Comparison of ENCODE assay signal across 8 mouse cellular contexts in the genomic region with DNA sequence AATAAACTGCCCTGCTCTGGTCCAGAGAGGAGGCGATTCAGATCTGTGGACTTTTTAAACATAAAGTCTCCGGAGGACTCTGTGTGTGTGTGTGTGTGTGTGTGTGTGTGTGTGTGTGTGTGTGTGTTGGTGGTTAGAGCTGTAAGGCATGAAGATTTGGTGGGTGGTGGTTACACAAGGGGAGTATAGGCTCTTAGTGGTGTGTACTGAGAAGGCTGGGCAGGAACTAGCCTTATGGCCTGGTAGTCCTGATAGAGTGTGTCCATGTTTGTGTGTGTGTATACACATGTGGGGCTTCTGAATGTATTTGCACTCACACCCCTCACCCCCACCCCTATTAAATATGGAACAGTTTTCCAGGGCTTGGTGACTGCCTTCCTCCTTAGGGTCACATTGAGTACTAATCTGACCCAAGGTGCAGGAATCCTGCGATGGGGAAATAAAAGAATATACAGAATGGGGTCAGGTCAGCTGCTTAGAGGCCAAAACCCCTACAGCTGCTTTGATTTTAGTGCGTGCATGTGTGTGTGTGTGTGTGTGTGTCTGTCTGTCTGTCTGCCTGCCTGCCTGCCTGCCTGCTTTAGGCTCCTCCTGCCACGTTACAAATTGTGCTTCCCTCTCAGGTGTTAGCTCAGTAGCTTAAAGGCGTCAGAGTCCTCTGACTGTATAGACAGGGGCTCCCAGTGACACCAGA.
A peak's percentile ranks its signal among the peaks of the same experiment; 100 is the strongest.
DNase-seq lines count a peak whose midpoint lies in the region; ATAC-seq and TF ChIP-seq lines count a peak whose summit lies in the region.

No protein-coding gene starts in this region.

- ATAC-seq in hindbrain, postnatal 0 days, result no peak

- no peaks in the 10 kb centered on the region for H3K36me3 ChIP-seq in hindbrain, postnatal 0 days (ENCODE audit: insufficient read depth, low read length)
- no peaks in the 10 kb centered on the region for H3K36me3 ChIP-seq in midbrain, embryonic 10.5 days

- H3K4me1 ChIP-seq in hindbrain, postnatal 0 days (ENCODE audit: insufficient read depth, low read length), result no peaks in the 10 kb centered on the region
- H3K4me1 ChIP-seq in midbrain, embryonic 10.5 days, result peaks cover 82% of the 10 kb centered on the region

- peak overlapping the region; percentile 75 for H3K4me2 ChIP-seq in hindbrain, postnatal 0 days (ENCODE audit: low read depth, low read length)

- no peaks in the 10 kb centered on the region for H3K9me3 ChIP-seq in hindbrain, postnatal 0 days (ENCODE audit: low read length)
- no peaks in the 10 kb centered on the region for H3K9me3 ChIP-seq in midbrain, embryonic 10.5 days (replicated peaks)

- no peak for TF ChIP-seq CTCF in hindbrain, postnatal 0 days (IDR thresholded peaks at IDR 0.05; ENCODE audit: low read depth)

- WGBS in hindbrain, postnatal 0 days, result 43% methylated on average over 6 of the region's 6 CpGs
- 21% methylated on average over 6 of the region's 6 CpGs for WGBS in midbrain, embryonic 10.5 days

- DNase-seq in adrenal gland, adult (ENCODE audit: inconsistent age in 2 of 2, low spot score in 1 of 2), result peak; percentile 35 to 82
- DNase-seq in adrenal gland, postnatal 4 days (ENCODE audit: low spot score in 2 of 2), result no peak
- peak; percentile 25 for DNase-seq in embryo, embryonic 9.5 days (ENCODE audit: extremely low spot score)
- DNase-seq in hindbrain, postnatal 0 days (ENCODE audit: low spot score), result no peak
- DNase-seq in midbrain, embryonic 10.5 days (ENCODE audit: low spot score), result peak; percentile 26
- no peak for DNase-seq in thymus, postnatal 14 days
- no peak for DNase-seq in layer of hippocampus, adult 8-10 months (ENCODE audit: low spot score in 2 of 2)
- no peak for DNase-seq in cerebellum, adult 8-10 months

- peaks cover 17% of the 10 kb centered on the region for H3K27me3 ChIP-seq in hindbrain, postnatal 0 days (ENCODE audit: insufficient read depth, low read length)
- no peaks in the 10 kb centered on the region for H3K27me3 ChIP-seq in midbrain, embryonic 10.5 days (ENCODE audit: low read depth, poor library complexity, severe bottlenecking)

- no peak overlapping the region for H3K9ac ChIP-seq in hindbrain, postnatal 0 days (replicated peaks; ENCODE audit: low read length)

- H3K27ac ChIP-seq in hindbrain, postnatal 0 days, result peak overlapping the region; percentile 48
- H3K27ac ChIP-seq in midbrain, embryonic 10.5 days (replicated peaks), result peak overlapping the region; percentile 100

- H3K4me3 ChIP-seq in hindbrain, postnatal 0 days (ENCODE audit: low read length), result peak overlapping the region; percentile 79
- H3K4me3 ChIP-seq in midbrain, embryonic 10.5 days, result peak overlapping the region; percentile 98

Comparison
In these comparisons a context has a peak if more than half of its experiments do, and no peak if none do; other contexts are left out.
1. DNase-seq: peak in adrenal gland, adult (2 of 2), embryo, embryonic 9.5 days (single experiment) and midbrain, embryonic 10.5 days (single experiment); none in adrenal gland, postnatal 4 days (0 of 2), hindbrain, postnatal 0 days (single experiment), thymus, postnatal 14 days (single experiment), layer of hippocampus, adult 8-10 months (0 of 2) and cerebellum, adult 8-10 months (single experiment).